Mouse (Mus musculus) liver, adult 2 months (tissue): ENCODE data around the gene Zfr2. TPM values are rescaled to one million over a fixed set of nuclear protein-coding genes. Genes with fewer than 3 reads are reported as not detected.

Source experiments
- DNase-seq: peaks from one replicate; pipeline ENCODE4 v3.0.0-alpha.2; 2011; ENCODE audit warnings: low read depth, low spot score; ENCODE audit errors: extremely low read depth
- H3K27ac ChIP-seq: fragments of 200-500 bp; replicated peaks from 2 replicates; pipeline ENCODE4 v1.5.1; 2012; ENCODE audit warnings: low read depth, mild to moderate bottlenecking, control low read depth, inconsistent platforms, low read length; ENCODE audit not compliant: insufficient read depth
- H3K27me3 ChIP-seq: fragments of 200-500 bp; 2 replicates; pipeline ENCODE4 v1.6.1; 2012; ENCODE audit warnings: mild to moderate bottlenecking, moderate library complexity, low read length, inconsistent platforms; ENCODE audit not compliant: control insufficient read depth, insufficient read depth
- H3K36me3 ChIP-seq: fragments of 200-500 bp; 2 replicates; pipeline ENCODE4 v1.6.1; 2012; ENCODE audit warnings: low read length, inconsistent platforms; ENCODE audit not compliant: control insufficient read depth, insufficient read depth
- H3K4me1 ChIP-seq: fragments of 200-500 bp; 2 replicates; pipeline ENCODE4 v1.6.1; 2011; ENCODE audit warnings: low read length; ENCODE audit not compliant: control insufficient read depth, insufficient read depth
- H3K4me3 ChIP-seq: fragments of 200-500 bp; 2 replicates; pipeline ENCODE4 v1.5.1; 2011; ENCODE audit warnings: low read depth, mild to moderate bottlenecking, control low read depth, low read length, moderate library complexity; ENCODE audit not compliant: insufficient read depth
- H3K79me2 ChIP-seq: fragments of 200-500 bp; 2 replicates; pipeline ENCODE4 v1.6.1; 2012; ENCODE audit warnings: inconsistent platforms, mild to moderate bottlenecking, low read length, moderate library complexity; ENCODE audit not compliant: control insufficient read depth, insufficient read depth
- H3K9ac ChIP-seq: fragments of 200-500 bp; 2 replicates; pipeline ENCODE4 v1.6.1; 2012; ENCODE audit warnings: low read depth, mild to moderate bottlenecking, control low read depth, inconsistent platforms, low read length
- CTCF ChIP-seq: fragments of 200-500 bp; IDR thresholded peaks from 2 replicates; pipeline ENCODE4 v1.5.1; 2011; ENCODE audit warnings: low read depth, low read length, control low read depth
- POLR2A ChIP-seq: fragments of 200-500 bp; IDR thresholded peaks from 2 replicates; pipeline ENCODE4 v1.6.1; 2011; ENCODE audit warnings: low read length, control low read depth; ENCODE audit not compliant: insufficient read depth; ENCODE audit errors: extremely low read depth
- WGBS: fragments of 180-500 bp; shearing (Covaris S2); methylation state at CpG from one replicate; pipeline ENCODE4 v1.1.7; 2018; 5-methylcytosine and 5-hydroxymethylcytosine counted together
- polyA plus RNA-seq: library from polyadenylated mRNA; depleted of rRNA; stranded (reverse); fragments of >200 nt; gene quantifications from 2 replicates; pipeline ENCODE4 v1.2.3, GENCODE M21; 2012
- total RNA-seq: library from RNA; depleted of rRNA; stranded (reverse); fragments of >200 nt; gene quantifications from 2 replicates; pipeline ENCODE4 v1.2.3, GENCODE M21; 2014

Gene Zfr2
- total and polyA plus RNA-seq, 2 experiments = 0.74 to 1.6 TPM

- DNase-seq = no peak
- H3K79me2 ChIP-seq = no peaks in the 10 kb centered on the region
- no peak for TF ChIP-seq CTCF
- TF ChIP-seq POLR2A = no peak
- WGBS = 94% methylated on average over 6 of the region's 6 CpGs
- H3K27ac ChIP-seq = no peak overlapping the region
- H3K36me3 ChIP-seq = no peaks in the 10 kb centered on the region
- H3K27me3 ChIP-seq = 0 out of 2 replicates have a peak, but pooled peaks cover under 1% of the 10 kb centered on the region
- H3K9ac ChIP-seq = no peak overlapping the region
- no peak overlapping the region for H3K4me3 ChIP-seq
- H3K4me1 ChIP-seq = no peaks in the 10 kb centered on the region
These were observed 12.2 kb downstream of the Zfr2 start for GRCm38 (mm10) chr10:81245166-81245565.

- Histone ChIP-seq H3K27me3 (no peaks in the 10 kb centered on the region), H3K79me2 (no peaks in the 10 kb centered on the region), H3K9ac (no peak overlapping the region), H3K4me3 (no peak overlapping the region), H3K4me1 (no peaks in the 10 kb centered on the region), H3K27ac (no peak overlapping the region), H3K36me3 (no peaks in the 10 kb centered on the region)
- DNase-seq = peak; percentile 35
- WGBS = 45% methylated on average over 2 of the region's 2 CpGs
- TF ChIP-seq CTCF (no peak), POLR2A (no peak)
These were observed 14.8 kb downstream of the Zfr2 start for GRCm38 (mm10) chr10:81247804-81248203.

GRCm38 (mm10) chr10:81249442-81249841 is 16.5 kb downstream of the Zfr2 start:
- H3K4me1 ChIP-seq = no peaks in the 10 kb centered on the region
- no peaks in the 10 kb centered on the region for H3K36me3 ChIP-seq
- 93% methylated on average over 8 of the region's 8 CpGs for WGBS
- no peak for TF ChIP-seq POLR2A
- no peak for TF ChIP-seq CTCF
- no peaks in the 10 kb centered on the region for H3K27me3 ChIP-seq
- no peak overlapping the region for H3K27ac ChIP-seq
- H3K79me2 ChIP-seq = no peaks in the 10 kb centered on the region
- no peak overlapping the region for H3K4me3 ChIP-seq
- no peak for DNase-seq
- H3K9ac ChIP-seq = no peak overlapping the region

- WGBS = 23% methylated on average over 43 of the region's 44 CpGs
- peaks cover 8% of the 10 kb centered on the region for H3K27me3 ChIP-seq
- DNase-seq = no peak
These were observed 19.8 kb downstream of the Zfr2 start, which contains the start of gene Matk for GRCm38 (mm10) chr10:81252424-81253419. Matk (plus strand) TSS chr10:81252935.

GRCm38 (mm10) chr10:81254886-81255285 is 21.9 kb downstream of the Zfr2 start:
- H3K4me1 ChIP-seq = no peaks in the 10 kb centered on the region
- whole genome bisulfite sequencing = 53% methylated on average over 1 of the region's 1 CpGs
- TF ChIP-seq CTCF (no peak), POLR2A (no peak)
- peaks cover 17% of the 10 kb centered on the region for H3K27me3 ChIP-seq
- no peaks in the 10 kb centered on the region for H3K36me3 ChIP-seq
- no peak overlapping the region for H3K9ac ChIP-seq
- H3K4me3 ChIP-seq = no peak overlapping the region
- no peaks in the 10 kb centered on the region for H3K79me2 ChIP-seq
- DNase-seq = no peak
- H3K27ac ChIP-seq = no peak overlapping the region

More at GRCm38 (mm10) chr10:81252424-81253419, 19.8 kb downstream of the Zfr2 start, which contains the start of gene Matk:
- Histone ChIP-seq H3K4me1 (no peaks in the 10 kb centered on the region), H3K9ac (no peak within 1 kb of the TSS), H3K79me2 (no peaks in the 10 kb centered on the region), H3K36me3 (no peaks in the 10 kb centered on the region), H3K27ac (no peak within 1 kb of the TSS), H3K4me3 (no peak within 1 kb of the TSS)
- TF ChIP-seq POLR2A = no peak
- no peak for TF ChIP-seq CTCF
